Mouse (Mus musculus): ENCODE data around the gene Nudt5.

- no peak for TF ChIP-seq POLR2A (IDR thresholded peaks at IDR 0.05; ENCODE audit: insufficient read depth, low read depth, low read length)
- TF ChIP-seq CTCF (IDR thresholded peaks at IDR 0.05; ENCODE audit: insufficient read depth, low read depth, low read length): no peak
Measured at GRCm38 (mm10) chr2:5906092-5906491, 61.3 kb downstream of the Nudt5 start.
